Mouse (Mus musculus) liver, adult 2 months (tissue): ENCODE measurements at regions not wholly inside any gene's neighbourhood (a gene's known extent, or its start where the extent isn't known, plus 50 kb on each side); places are given as distances from the start of the nearest gene placed in this dataset.

Source experiments
- CTCF ChIP-seq: fragments of 200-500 bp; IDR thresholded peaks from 2 replicates; pipeline ENCODE4 v1.5.1; 2011; ENCODE audit warnings: low read depth, low read length, control low read depth
- POLR2A ChIP-seq: fragments of 200-500 bp; IDR thresholded peaks from 2 replicates; pipeline ENCODE4 v1.6.1; 2011; ENCODE audit warnings: low read length, control low read depth; ENCODE audit not compliant: insufficient read depth; ENCODE audit errors: extremely low read depth

DNA sequence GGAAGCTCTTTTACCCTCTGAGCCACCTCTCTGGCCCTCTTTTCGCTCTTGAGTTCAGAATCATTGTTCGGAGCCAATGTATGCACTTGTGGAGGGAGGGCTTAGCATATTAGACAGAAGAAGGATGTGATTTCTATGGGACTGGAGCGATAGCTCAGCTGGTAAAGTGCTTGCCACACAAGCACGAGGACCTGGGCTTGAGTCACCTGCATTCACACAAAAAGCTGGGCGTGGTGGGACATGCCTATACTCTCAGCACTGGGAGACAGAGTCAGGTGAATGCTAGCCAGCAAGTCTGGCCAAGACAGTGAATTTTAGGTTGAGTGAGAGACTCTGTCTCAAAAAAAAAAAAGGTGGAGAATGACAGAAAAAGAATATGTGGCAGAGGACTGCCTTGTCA, 144.7 kb downstream of the Ppp4r2 start:
- TF ChIP-seq CTCF (no peak), POLR2A (no peak)
